Mouse (Mus musculus): ENCODE measurements around the gene Ric3. TPM values are rescaled to one million over a fixed set of nuclear protein-coding genes. Genes with fewer than 3 reads are reported as not detected.
A peak's percentile ranks its signal among the peaks of the same experiment; 100 is the strongest.

The Ric3 gene
- total RNA-seq, 2 experiments from 2014 or later = 52.7 to 56.1 TPM

DNA sequence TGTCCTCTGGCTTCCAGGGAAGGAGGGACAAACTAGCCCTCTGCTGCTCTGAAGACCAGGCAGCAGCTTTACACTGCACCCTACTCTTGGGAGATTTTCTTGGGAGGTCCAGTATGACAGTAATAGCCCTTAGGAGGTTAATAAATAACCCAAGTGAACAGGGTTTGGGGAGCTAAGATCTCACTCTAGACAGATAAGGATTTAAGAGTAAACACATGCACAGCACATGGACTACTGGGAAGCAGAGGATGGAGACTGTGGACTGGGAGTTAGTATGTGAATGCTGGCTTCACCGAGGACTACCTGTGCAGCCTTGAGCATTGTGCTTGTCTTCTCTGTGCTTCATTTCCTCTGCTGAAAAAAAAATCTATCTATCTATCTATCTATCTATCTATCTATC, 73.9 kb downstream of the Ric3 start:
- DNase-seq (ENCODE audit: low spot score in 2 of 2) = no peak

DNA sequence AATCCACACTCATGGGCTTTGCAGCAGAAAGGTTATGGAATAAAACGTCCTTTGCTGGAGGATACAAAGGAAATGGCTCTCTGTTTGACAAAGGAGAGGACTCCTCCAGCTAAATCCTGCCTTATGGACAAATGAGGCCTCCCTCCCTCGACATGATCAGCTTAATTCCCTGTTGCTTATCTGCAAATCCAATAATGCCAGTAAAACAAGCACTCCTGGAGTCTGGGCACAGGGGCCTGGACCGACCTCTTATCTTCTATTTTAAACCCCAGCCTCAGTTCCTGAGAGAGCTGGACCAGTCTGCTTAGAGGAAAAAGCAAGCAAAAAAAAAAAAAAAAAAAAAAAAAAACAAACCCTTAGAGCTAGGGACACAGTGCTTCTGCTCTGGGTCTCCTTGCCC, 79.5 kb downstream of the Ric3 start:
- DNase-seq (ENCODE audit: low spot score in 2 of 2) = no peak

DNA sequence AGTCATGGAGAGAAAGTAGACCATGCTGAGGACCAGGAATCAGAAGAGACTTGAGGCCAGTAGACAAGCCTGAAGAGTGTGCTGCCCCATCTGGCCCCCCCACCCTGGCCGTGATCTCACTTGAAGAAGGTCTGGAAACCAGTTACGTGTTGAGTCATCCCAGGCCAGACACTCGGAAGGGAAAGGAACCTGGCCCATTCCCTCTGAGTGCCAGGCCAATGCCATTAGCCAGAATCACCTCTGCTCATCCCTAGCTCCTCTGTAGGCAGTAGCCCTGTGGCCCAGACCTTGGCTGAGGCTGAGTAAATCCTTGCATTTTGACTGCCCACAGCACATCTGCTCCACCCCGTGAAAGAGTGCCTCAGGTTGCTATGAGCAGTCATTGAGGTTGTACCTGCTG, 81.2 kb downstream of the Ric3 start:
- no peak for DNase-seq (ENCODE audit: low spot score in 2 of 2)

DNA sequence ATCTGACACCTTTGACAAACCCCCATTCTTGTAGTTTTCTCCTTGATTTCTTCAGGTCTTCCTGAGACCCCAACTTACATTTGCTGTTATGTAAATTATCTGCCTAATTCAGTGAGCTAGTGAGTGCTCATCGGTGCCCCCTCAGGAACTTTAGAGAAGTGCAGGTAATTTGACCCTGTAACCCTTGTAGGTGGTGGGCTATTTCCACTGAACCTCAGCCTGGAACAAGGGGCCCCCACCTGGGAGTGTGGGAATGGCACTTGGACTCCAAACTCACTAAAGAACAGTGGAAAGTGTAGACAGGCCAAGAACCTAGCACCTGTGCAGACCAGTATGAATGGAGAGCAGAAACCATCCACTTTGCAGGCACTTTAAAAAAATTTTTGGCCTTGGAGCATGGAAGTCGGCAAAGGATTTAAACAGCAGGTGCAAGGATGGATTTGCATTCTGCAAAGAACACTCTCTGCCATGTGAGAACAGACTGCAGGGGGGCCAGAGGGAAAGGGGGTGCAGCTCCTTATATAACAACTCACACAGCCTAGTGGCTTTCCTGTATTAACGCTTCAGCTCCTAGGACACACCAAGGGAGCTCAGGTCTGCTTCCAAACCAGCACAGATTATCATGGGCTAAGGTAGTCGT, 82.7 kb downstream of the Ric3 start:
- DNase-seq (ENCODE audit: low spot score in 2 of 2) = no peak

DNA sequence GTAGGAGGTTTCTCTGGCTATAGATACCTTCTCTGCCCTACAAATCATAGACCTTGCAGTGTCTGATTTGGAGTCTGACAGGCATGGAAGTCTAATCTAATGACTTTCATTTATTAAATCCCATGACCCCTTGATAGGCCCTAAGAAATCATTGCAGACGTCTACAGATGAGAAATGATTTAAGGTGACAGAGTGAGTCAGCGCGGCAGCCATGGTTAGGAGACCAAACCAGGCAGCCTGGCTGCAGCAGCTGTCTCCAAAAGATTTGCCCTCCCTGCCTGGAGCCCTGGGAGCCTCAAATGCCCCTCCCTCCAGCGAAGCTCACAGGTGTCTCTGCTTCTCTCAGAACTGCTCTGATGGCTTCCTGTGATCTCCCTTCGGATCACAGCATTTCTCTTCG, 87.0 kb downstream of the Ric3 start:
- DNase-seq (ENCODE audit: low spot score in 2 of 2) = no peak

DNA sequence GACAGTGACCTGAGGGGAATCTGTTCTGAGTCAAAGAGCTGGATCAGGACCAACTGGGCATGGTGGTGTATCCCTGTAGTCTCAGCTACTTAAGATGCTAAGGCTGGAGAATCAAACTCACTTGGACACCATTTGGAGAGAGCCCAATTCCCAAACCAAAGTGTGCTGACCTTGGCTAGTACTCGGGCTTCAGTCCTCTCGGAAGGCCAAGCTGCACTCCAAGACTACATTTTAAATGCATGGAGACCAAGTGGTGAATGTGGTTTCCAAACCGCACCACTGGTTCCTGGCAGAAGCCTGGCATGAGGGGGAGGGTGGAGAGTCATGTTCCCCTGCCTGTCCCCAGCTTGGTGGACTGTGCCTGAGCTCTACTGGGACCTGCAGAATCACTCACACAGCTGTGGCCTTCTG, 89.2 kb downstream of the Ric3 start:
- DNase-seq (ENCODE audit: low spot score in 2 of 2) = no peak

DNA sequence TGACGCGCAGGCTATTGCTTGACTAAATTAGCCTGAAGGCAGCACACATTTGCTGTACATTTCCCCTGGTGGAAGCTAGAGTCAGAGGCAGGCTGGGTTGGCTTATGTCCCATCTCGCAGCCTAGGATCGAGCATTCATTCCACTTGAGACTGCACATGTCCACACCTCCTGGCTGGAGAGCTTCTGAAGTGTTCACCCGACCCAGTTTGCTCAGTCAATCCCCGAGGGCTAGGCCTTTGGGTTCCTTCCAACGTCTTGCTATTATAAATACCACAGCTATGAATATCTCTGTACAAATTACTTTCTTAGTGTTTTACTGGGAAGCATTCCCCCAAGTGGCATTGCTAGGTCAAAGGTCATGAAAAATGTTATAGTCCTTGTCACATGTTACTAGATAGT, 89.9 kb downstream of the Ric3 start:
- DNase-seq (ENCODE audit: low spot score in 2 of 2) = peak in 1 of 2 experiments; percentile 44

DNA sequence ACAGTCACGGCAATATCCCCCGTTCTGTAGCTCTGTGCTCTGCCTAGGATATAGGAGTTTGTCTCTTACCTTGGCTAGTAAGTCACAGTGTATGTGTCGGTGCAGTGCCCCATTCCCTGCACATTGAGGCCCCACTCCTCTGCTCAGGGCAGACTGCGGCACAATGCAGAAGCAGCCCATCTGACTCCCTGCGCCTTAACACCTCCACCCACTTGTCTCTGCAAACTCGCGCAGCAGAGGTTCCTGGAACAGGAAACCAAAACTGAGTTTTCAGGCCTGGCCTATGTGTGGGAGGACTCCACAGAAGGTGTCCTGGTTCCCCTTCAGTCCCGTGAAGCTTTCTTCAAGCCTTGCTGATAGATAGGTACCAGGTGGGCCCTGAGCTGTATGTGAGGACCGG, 91.9 kb downstream of the Ric3 start:
- no peak for DNase-seq (ENCODE audit: low spot score in 2 of 2)

DNA sequence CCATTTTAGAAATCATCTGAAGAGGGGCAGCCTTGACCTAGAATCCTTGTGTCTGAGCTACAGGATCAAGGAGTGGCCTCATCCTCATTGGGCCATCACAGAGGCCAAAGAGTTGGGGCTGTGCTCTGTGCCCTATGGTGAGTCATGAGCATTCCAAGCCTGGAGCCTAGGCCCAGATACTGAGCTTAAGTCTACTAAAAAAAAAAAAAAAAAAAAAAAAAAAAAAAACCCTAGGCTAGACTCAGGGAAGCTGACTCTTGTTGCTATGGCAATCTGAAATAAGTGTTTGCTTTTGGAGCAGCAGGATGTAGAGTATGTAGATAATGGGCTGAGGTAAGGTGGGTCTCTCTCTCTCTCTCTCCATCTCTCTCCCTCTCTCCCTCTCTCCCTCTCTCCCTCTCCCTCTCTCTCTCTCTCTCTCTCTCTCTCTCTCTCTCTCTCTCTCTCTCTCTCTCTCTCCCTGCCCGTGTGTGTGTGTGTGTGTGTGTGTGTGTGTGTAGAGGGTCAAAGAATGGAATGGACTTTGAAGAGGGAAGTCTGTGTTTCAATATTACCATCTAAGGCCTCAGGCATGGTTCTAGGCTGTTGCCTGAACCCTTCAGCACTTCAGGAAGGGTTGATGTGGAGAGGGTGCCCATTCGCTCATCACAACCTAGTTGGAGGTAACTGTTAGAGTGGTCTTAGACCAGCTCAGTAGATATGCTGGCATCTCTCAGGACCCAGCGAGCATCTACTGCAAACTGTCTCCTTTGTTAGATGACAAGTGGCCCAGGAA, 97.0 kb downstream of the Ric3 start:
- no peak for DNase-seq (ENCODE audit: low spot score in 2 of 2)

Other genes with a start within 250 kb of the Ric3 start
- gene Olfr516, start 232.8 kb downstream of the Ric3 start, total RNA-seq (2021) = not detected
- not detected for gene Olfr517, start 211.0 kb downstream of the Ric3 start, total RNA-seq (2021)
- gene Olfr518, start 198.3 kb downstream of the Ric3 start, total RNA-seq (2021) = not detected
- not detected for gene Olfr519, start 188.9 kb downstream of the Ric3 start, total RNA-seq (2021)
- gene Nlrp10, start 153.2 kb downstream of the Ric3 start, total RNA-seq (2021) = under 1 TPM; 0.32 to 0.43 TPM
- 100 to 1,000 TPM; 111 to 160 TPM for gene Eif3f, start 148.9 kb downstream of the Ric3 start, total RNA-seq (2021)
- gene Tub, start 133.0 kb downstream of the Ric3 start, total RNA-seq (2021) = 10 to 100 TPM; 32.5 to 37.9 TPM
- 1 to 10 TPM; 2.8 to 7.6 TPM for gene Lmo1, start 91.9 kb upstream of the Ric3 start, total RNA-seq (2021)